ENCODE assay signal across 12 mouse cellular contexts in genomic region chr10:71094707-71095254, GRCm38 (mm10).
"Had no signal": no experiment of that assay in that cellular context is flagged by ENCODE, and none has a peak within 500 bp of the region (broad histone marks: within the 10 kb centered on the region; RNA-seq: fewer than 3 reads in every experiment).

No protein-coding gene starts in this region.

- DNase-seq: kidney, adult 2 months; kidney, postnatal 14 days; left cerebral cortex, postnatal 4 days; right cerebral cortex, postnatal 4 days; thymus, postnatal 36 days had no signal

- H3K4me3 ChIP-seq: intestine, embryonic 15.5 days; kidney, embryonic 15.5 days; liver, embryonic 12.5 days; lung, embryonic 15.5 days; midbrain, embryonic 13.5 days; myocyte; neural tube, embryonic 15.5 days had no signal

- ATAC-seq: intestine, embryonic 15.5 days; liver, embryonic 12.5 days; midbrain, embryonic 13.5 days had no signal

- H3K36me3 ChIP-seq: intestine, embryonic 15.5 days; kidney, embryonic 15.5 days; liver, embryonic 12.5 days; lung, embryonic 15.5 days; midbrain, embryonic 13.5 days; neural tube, embryonic 15.5 days had no signal

- H3K9ac ChIP-seq: intestine, embryonic 15.5 days; kidney, embryonic 15.5 days; liver, embryonic 12.5 days; lung, embryonic 15.5 days; midbrain, embryonic 13.5 days; neural tube, embryonic 15.5 days had no signal

- H3K9me3 ChIP-seq: intestine, embryonic 15.5 days; kidney, embryonic 15.5 days; liver, embryonic 12.5 days; lung, embryonic 15.5 days; midbrain, embryonic 13.5 days; neural tube, embryonic 15.5 days had no signal

- H3K27ac ChIP-seq: intestine, embryonic 15.5 days; kidney, embryonic 15.5 days; liver, embryonic 12.5 days; lung, embryonic 15.5 days; midbrain, embryonic 13.5 days; neural tube, embryonic 15.5 days had no signal

- H3K4me1 ChIP-seq: intestine, embryonic 15.5 days; kidney, embryonic 15.5 days; liver, embryonic 12.5 days; lung, embryonic 15.5 days; midbrain, embryonic 13.5 days; neural tube, embryonic 15.5 days had no signal

- H3K27me3 ChIP-seq: intestine, embryonic 15.5 days; kidney, embryonic 15.5 days; liver, embryonic 12.5 days; lung, embryonic 15.5 days; midbrain, embryonic 13.5 days; neural tube, embryonic 15.5 days had no signal

- H3K4me2 ChIP-seq: intestine, embryonic 15.5 days; kidney, embryonic 15.5 days; liver, embryonic 12.5 days; lung, embryonic 15.5 days; midbrain, embryonic 13.5 days; neural tube, embryonic 15.5 days had no signal
